Mouse (Mus musculus) heart, postnatal 0 days (tissue): ENCODE results near the gene Cyp8b1. TPM values are rescaled to one million over a fixed set of nuclear protein-coding genes. Genes with fewer than 3 reads are reported as not detected.

ENCODE experiments used
- ATAC-seq: fragments of 200-750 bp; cut with Nextera tagmentation; 2 replicates; pipeline ENCODE4 v1.8.0; 2017; ENCODE audit warnings: low read depth, moderate number of reproducible peaks, moderate library complexity; ENCODE audit not compliant: insufficient read depth
- DNase-seq: peaks from one replicate; pipeline ENCODE4 v3.0.0-alpha.2; 2016; ENCODE audit warnings: low spot score
- H3K27ac ChIP-seq: fragments of 300-500 bp; sonication (generic); 2 replicates; pipeline ENCODE4 v1.5.1; 2014; ENCODE audit warnings: low read depth, mild to moderate bottlenecking
- H3K27me3 ChIP-seq: fragments of 300-500 bp; sonication (generic); 2 replicates; pipeline ENCODE4 v1.6.1; 2014; ENCODE audit warnings: low read length, mixed read lengths; ENCODE audit not compliant: control insufficient read depth, insufficient read depth
- H3K36me3 ChIP-seq: fragments of 300-500 bp; sonication (generic); replicated peaks from 2 replicates; pipeline ENCODE4 v1.6.1; 2014; ENCODE audit warnings: low read length, mixed read lengths; ENCODE audit not compliant: control insufficient read depth, insufficient read depth
- H3K4me1 ChIP-seq: fragments of 300-500 bp; sonication (generic); 2 replicates; pipeline ENCODE4 v1.6.1; 2014; ENCODE audit warnings: antibody characterized with exemption; ENCODE audit not compliant: control insufficient read depth, insufficient read depth
- H3K4me2 ChIP-seq: fragments of 300-500 bp; sonication (generic); 2 replicates; pipeline ENCODE4 v1.6.1; 2014; ENCODE audit warnings: low read depth, mild to moderate bottlenecking, low read length, moderate library complexity
- H3K4me3 ChIP-seq: fragments of 300-500 bp; sonication (generic); 2 replicates; pipeline ENCODE4 v1.5.1; 2014; ENCODE audit warnings: low read depth, low read length
- H3K9ac ChIP-seq: fragments of 300-500 bp; sonication (generic); replicated peaks from 2 replicates; pipeline ENCODE4 v1.6.1; 2014; ENCODE audit warnings: low read depth, low read length, mixed read lengths
- H3K9me3 ChIP-seq: fragments of 300-500 bp; sonication (generic); replicated peaks from 2 replicates; pipeline ENCODE4 v1.6.1; 2016; ENCODE audit warnings: low read length; ENCODE audit not compliant: control insufficient read depth
- CTCF ChIP-seq: IDR thresholded peaks from 2 replicates; pipeline ENCODE4 v1.5.1; 2016; ENCODE audit warnings: antibody characterized with exemption, control low read depth, low read depth
- EP300 ChIP-seq: IDR thresholded peaks from 2 replicates; pipeline ENCODE4 v1.6.1; 2016; ENCODE audit warnings: antibody characterized with exemption, low read depth
- WGBS: fragments of 180-500 bp; shearing (Covaris S2); extraction: QIAGEN DNeasy Blood & Tissue Kit; methylation state at CpG from one replicate; pipeline ENCODE4 v1.1.7; 2014; 5-methylcytosine and 5-hydroxymethylcytosine counted together
- polyA plus RNA-seq: library from polyadenylated mRNA; unstranded; fragments of >200 nt; fragmentation: Nextera tagmentation; extraction: Ambion mirVana; gene quantifications from 2 replicates; pipeline ENCODE4 v1.2.1, GENCODE M21; 2015
- total RNA-seq: library from RNA; depleted of rRNA; stranded (reverse); fragments of >200 nt; gene quantifications from 2 replicates; pipeline ENCODE4 v1.2.3, GENCODE M21; 2014; ENCODE audit warnings: low replicate concordance

Cyp8b1 gene
- total and polyA plus RNA-seq, 2 experiments from 2014 or later = not detected

DNA sequence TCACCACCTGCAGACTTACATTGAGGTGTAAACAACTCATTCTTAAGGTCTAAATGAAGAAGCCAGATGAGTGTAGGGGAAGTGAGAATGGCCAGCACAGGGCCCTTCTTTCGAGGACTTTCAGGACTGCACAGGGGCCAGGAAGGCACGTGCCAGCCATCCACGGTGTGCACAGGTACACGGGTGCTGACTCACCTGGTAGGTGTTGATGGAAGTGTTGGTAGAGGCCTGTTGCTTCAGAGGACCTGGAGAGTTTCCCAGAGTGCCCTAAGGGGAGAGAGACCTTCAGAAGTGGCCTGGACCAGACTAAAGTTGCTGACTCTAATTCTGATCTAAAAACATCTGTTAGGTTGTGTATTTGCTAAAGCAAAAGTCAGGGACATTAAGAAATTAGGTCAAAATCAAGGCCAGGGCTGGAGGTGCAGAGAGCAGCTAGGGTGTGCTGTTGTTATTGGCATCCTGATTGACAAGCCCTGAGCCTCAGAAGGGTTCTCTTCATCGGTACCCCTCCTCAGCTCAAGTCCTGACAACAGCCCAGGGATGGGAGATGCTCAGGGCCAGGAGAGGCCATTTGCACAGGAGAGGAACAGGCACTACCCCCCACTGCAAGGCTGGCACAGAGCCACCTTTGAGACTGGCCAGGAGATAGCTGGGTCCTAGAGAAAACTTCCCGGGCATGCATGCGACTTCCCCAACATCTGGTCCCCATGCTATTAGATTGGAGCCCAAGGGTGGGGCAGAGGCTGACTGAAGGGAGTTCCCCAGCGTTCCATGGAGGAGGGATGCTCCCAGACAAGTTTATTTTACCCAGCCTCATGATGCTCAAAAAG is 12.4 kb downstream of the Cyp8b1 start:
- Histone ChIP-seq H3K9ac (no peak overlapping the region), H3K27me3 (no peaks in the 10 kb centered on the region), H3K4me2 (no peak overlapping the region), H3K9me3 (no peaks in the 10 kb centered on the region), H3K27ac (no peak overlapping the region), H3K4me3 (no peak overlapping the region), H3K4me1 (no peaks in the 10 kb centered on the region), H3K36me3 (no peaks in the 10 kb centered on the region)
- DNase-seq = no peak
- no peak for ATAC-seq
- TF ChIP-seq CTCF (no peak), EP300 (no peak)
- WGBS = 64% methylated on average over 8 of the region's 8 CpGs

DNA sequence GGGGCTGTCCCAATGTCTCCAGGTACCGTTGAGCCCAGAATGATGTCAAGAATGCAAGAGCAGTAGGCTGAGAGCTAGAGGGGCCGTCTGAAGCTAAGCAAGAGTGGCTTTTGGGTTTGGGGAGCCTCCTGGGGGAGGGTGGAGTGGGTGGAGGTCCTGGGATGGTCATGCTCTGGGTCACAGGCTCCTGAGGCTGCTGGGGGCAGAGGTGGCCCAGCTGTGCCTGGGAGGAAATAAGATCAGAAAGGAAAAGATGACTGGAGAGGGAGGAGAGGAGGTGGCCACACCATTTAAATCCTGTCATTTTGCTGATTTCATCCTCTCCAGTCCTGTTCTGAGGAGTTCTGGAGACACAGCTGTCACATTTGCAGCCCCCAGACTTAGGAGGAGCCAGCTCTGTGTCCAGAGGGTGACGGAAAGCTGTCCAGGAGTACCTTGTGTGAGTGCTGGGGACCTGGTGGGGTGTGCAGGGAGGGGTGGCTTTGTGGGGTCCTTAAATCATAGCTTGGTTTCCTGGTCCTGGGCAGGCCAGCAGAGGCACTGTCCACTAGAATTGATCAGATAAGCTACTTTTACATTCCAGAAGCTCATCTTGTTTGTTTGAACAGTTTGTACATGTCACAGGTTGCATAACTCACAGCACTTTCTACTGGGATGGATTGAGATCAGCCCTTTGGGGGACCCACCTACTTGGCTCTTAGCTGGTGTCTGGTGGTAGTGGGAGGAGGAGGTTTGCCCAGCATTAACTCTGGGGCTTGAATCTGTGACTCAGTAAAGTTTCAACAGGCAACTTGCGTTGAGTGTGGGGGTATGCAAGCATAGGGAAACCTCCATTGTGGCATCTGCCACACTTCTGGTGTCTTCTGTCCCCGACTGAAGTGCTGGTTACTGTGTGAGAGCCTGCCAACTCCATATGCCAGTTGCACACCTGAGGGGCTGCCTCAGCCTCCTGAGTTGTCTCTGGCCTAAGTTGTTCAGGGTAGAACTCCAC is 14.1 kb downstream of the Cyp8b1 start:
- no peaks in the 10 kb centered on the region for H3K9me3 ChIP-seq
- H3K4me3 ChIP-seq = no peak overlapping the region
- no peak for ATAC-seq
- H3K4me2 ChIP-seq = no peak overlapping the region
- TF ChIP-seq EP300 (no peak), CTCF (no peak)
- 67% methylated on average over 5 of the region's 5 CpGs for WGBS
- no peak overlapping the region for H3K9ac ChIP-seq
- H3K27me3 ChIP-seq = no peaks in the 10 kb centered on the region
- no peak overlapping the region for H3K27ac ChIP-seq
- no peaks in the 10 kb centered on the region for H3K36me3 ChIP-seq
- DNase-seq = no peak
- no peaks in the 10 kb centered on the region for H3K4me1 ChIP-seq

DNA sequence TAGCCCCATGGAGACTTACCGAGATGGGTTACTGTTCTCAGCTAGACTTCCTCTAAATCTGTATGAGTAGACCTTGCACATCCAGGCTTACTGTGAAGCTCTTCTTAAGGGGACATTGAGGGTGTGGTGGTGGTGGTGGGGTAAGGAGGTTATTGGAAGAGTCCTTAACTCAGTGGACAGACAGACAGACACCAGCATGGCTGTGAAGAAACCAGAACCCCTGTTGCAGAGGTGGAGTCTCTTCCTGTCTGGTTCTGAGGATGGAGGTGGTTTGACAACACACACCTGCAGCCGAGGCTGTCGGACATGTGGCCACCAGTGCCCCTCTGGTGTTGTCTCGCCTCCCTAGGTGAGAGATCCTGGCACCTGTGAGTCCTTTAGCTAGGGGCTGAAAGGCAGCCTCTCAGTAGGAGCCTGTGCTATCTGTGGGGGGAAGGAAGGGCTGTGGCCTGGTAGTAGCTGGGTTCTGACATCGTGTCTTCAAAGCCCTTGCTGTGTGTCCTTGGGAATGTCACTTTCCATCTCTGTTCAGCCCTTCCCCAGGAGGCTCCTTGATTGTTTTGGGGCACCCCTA is 15.7 kb downstream of the Cyp8b1 start:
- Histone ChIP-seq H3K27me3 (no peaks in the 10 kb centered on the region), H3K9ac (no peak overlapping the region), H3K36me3 (no peaks in the 10 kb centered on the region), H3K4me2 (no peak overlapping the region), H3K4me1 (no peaks in the 10 kb centered on the region), H3K27ac (no peak overlapping the region), H3K4me3 (no peak overlapping the region), H3K9me3 (no peaks in the 10 kb centered on the region)
- DNase-seq = no peak
- ATAC-seq = no peak
- no peak for TF ChIP-seq EP300
- 79% methylated on average over 5 of the region's 5 CpGs for WGBS

DNA sequence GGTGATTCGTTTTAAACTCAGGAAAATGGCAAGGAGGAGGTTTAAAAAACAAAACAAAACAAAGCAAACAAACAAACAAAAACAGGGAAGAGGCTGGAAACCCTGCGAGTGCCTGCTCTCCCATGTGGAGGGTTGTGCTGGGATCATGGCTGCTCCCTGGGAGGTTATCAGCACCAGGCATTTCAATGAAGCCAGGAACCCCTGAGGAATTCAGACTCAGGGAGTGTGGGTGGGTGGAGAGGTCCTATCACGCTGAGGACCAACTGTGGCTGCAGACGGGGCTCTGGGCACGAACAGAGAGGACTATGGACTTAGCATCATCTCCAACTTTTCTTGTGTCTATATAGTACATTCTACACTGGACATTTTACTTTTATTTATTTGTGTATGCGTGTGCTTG is 16.8 kb downstream of the Cyp8b1 start:
- H3K9me3 ChIP-seq = no peaks in the 10 kb centered on the region
- H3K27me3 ChIP-seq = no peaks in the 10 kb centered on the region
- no peak overlapping the region for H3K4me3 ChIP-seq
- ATAC-seq = no peak
- H3K9ac ChIP-seq = no peak overlapping the region
- no peak overlapping the region for H3K27ac ChIP-seq
- no peaks in the 10 kb centered on the region for H3K36me3 ChIP-seq
- H3K4me1 ChIP-seq = peaks cover 5% of the 10 kb centered on the region; the same call in 1 of the 2 replicates
- DNase-seq = no peak
- TF ChIP-seq CTCF = no peak
- TF ChIP-seq EP300 = no peak
- H3K4me2 ChIP-seq = peak overlapping the region; percentile 20; the same call in 1 of the 2 replicates
- WGBS = 46% methylated on average over 6 of the region's 6 CpGs

DNA sequence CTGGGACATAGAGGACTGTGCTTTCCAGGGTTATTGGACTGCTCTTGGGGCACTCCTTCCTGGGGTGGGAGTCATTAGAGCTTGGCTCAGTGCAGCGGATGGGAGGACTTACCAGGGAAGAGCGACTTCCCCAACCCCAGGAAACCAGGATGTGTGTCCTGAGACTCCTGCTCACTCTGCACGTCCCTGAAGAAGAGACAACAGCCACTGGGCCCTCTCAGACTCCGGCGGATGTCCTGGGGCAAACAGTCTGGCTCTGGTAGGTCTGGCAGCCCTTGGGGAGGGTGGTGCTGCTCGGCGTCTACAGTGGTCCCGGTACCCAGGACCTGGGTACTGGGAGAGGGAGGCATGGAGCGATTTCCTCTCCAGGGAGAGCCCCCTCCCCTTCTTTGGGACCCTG is 17.9 kb downstream of the Cyp8b1 start, which contains the start of gene Ackr2:
Gene Ackr2, plus strand, starts transcription at position 111 of the 400 bp plus-strand sequence.
- H3K27ac ChIP-seq = peak within 1 kb of the TSS; percentile 6; the same call in 1 of the 2 replicates
- no peaks in the 10 kb centered on the region for H3K9me3 ChIP-seq
- H3K9ac ChIP-seq = no peak within 1 kb of the TSS
- peak within 1 kb of the TSS; percentile 29 for H3K4me3 ChIP-seq
- ATAC-seq = peak; percentile 32
- DNase-seq = no peak
- 73% methylated on average over 9 of the region's 9 CpGs for WGBS
- peaks cover 6% of the 10 kb centered on the region; the same call in 1 of the 2 replicates for H3K4me1 ChIP-seq
- peak within 1 kb of the TSS; percentile 35 for H3K4me2 ChIP-seq
- TF ChIP-seq EP300 (no peak), CTCF (no peak)
- no peaks in the 10 kb centered on the region for H3K36me3 ChIP-seq
- no peaks in the 10 kb centered on the region for H3K27me3 ChIP-seq
